Mouse (Mus musculus) kidney, embryonic 14.5 days (tissue): ENCODE data around the gene Ap3b1. TPM values are rescaled to one million over a fixed set of nuclear protein-coding genes. Genes with fewer than 3 reads are reported as not detected.
A peak's percentile ranks its signal among the peaks of the same experiment; 100 is the strongest.

ENCODE experiments used
- ATAC-seq: fragments of 200-750 bp; cut with Nextera tagmentation; 2 replicates; pipeline ENCODE4 v1.8.0; 2017; ENCODE audit warnings: moderate number of reproducible peaks, mild to moderate bottlenecking, moderate TSS enrichment, moderate library complexity; ENCODE audit not compliant: low FRiP score, low TSS enrichment
- H3K27ac ChIP-seq: fragments of 300-500 bp; sonication (generic); 2 replicates; pipeline ENCODE4 v1.5.1; 2014; ENCODE audit warnings: low read depth, mild to moderate bottlenecking, low read length, moderate library complexity, mixed read lengths
- H3K27me3 ChIP-seq: fragments of 300-500 bp; sonication (generic); 2 replicates; pipeline ENCODE4 v1.6.1; 2014; ENCODE audit warnings: mild to moderate bottlenecking, low read length; ENCODE audit not compliant: control insufficient read depth, insufficient read depth
- H3K36me3 ChIP-seq: fragments of 300-500 bp; sonication (generic); 2 replicates; pipeline ENCODE4 v1.6.1; 2014; ENCODE audit warnings: low read length, mixed read lengths; ENCODE audit not compliant: control insufficient read depth, insufficient read depth
- H3K4me1 ChIP-seq: fragments of 300-500 bp; sonication (generic); 2 replicates; pipeline ENCODE4 v1.6.1; 2014; ENCODE audit warnings: low read length, mixed read lengths; ENCODE audit not compliant: control insufficient read depth, insufficient read depth
- H3K4me2 ChIP-seq: fragments of 300-500 bp; sonication (generic); replicated peaks from 2 replicates; pipeline ENCODE4 v1.6.1; 2014; ENCODE audit warnings: low read depth, mild to moderate bottlenecking, low read length
- H3K4me3 ChIP-seq: fragments of 300-500 bp; sonication (generic); 2 replicates; pipeline ENCODE4 v1.5.1; 2014; ENCODE audit warnings: mild to moderate bottlenecking, low read length
- H3K9ac ChIP-seq: fragments of 300-500 bp; sonication (generic); 2 replicates; pipeline ENCODE4 v1.6.1; 2014; ENCODE audit warnings: low read depth, mild to moderate bottlenecking, low read length, moderate library complexity
- H3K9me3 ChIP-seq: fragments of 300-500 bp; sonication (generic); 2 replicates; pipeline ENCODE4 v1.6.1; 2016; ENCODE audit warnings: low read length; ENCODE audit not compliant: control insufficient read depth
- WGBS: fragments of 180-500 bp; shearing (Covaris S2); extraction: QIAGEN DNeasy Blood & Tissue Kit; methylation state at CpG from one replicate; pipeline ENCODE4 v1.1.7; 2014; 5-methylcytosine and 5-hydroxymethylcytosine counted together
- polyA plus RNA-seq: library from polyadenylated mRNA; unstranded; fragments of >200 nt; fragmentation: Nextera tagmentation; extraction: Ambion mirVana; gene quantifications from 2 replicates; pipeline ENCODE4 v1.2.1, GENCODE M21; 2014

Ap3b1 gene
- polyA plus RNA-seq, 1 experiment from 2014 or later: 51.4 TPM

DNA sequence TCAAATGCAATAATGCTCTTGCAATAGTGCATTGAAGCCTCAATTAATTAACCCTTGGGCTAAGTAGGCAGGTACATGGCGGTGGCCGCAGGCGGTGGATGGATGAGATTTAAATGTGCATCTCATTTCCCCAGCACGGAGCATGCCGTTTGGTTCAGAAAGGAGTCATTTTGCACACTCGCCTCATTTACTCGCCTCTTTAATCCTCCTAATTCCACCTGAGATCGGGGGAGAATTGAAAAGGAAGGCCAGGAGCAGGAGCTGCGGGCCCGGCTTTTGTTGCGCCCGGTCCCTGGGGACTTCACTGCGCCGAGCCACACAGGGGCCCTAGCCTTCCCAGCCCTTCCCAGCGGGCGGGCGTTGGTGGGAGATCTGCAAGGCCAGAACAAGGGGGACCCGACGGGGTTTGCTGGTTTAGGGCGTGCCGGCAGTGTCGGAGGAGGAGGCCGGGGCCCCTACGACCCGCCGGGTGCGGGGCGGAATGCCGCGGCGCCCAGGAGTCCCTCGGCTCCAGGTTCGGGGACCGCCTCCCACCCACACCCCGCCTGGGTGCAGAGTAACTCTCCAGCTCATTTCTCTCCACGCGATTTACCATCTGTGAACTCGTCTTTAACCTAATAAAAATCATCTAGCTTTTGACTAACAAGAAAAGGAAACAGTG, 237.1 kb downstream of the Ap3b1 start:
- Histone ChIP-seq H3K27ac (no peak overlapping the region), H3K36me3 (no peaks in the 10 kb centered on the region), H3K4me3 (peak overlapping the region; percentile 35), H3K4me2 (peak overlapping the region; percentile 43), H3K9me3 (no peaks in the 10 kb centered on the region), H3K9ac (0 out of 2 replicates have a peak overlapping the region, but pooled peaks have one; percentile 18), H3K4me1 (peaks cover 14% of the 10 kb centered on the region), H3K27me3 (peaks cover 55% of the 10 kb centered on the region)
- ATAC-seq: no peak
- under 1% methylated on average over 38 of the region's 38 CpGs for WGBS

DNA sequence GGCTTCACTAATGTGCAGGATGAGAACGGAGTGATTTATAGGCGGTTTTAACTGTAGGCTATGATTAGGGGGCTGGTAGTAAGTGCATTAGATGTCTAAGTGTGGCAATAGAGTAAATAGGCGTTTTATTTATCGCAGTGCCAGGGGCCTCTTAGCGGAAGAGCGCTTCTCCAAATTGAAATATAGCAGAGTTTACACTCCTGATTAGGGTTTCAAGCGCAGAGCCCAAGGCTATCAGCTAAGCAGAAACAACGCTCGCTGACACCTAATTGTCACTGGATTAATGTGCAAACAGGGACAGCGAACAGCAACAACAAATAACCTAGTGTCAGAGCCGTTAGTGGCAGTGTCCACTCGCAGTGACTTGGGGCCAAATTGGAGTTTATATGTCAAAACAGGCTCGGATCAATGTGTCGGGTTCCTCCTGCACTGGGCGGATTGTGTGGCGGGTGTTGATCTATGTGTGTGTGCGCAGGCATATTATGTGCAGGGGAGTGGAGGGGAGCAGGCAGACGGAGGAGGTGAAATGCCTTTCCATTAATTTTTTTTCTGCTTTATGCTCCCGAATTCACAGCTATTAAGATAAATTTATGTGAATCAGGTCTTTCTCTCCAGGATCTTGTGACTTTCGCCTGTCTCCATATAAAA, 237.8 kb downstream of the Ap3b1 start:
- H3K27me3 ChIP-seq: peaks cover 55% of the 10 kb centered on the region
- no peak for ATAC-seq

GRCm38 (mm10) chr13:94599718-94600117, 241.0 kb downstream of the Ap3b1 start:
- Histone ChIP-seq H3K36me3 (no peaks in the 10 kb centered on the region), H3K4me3 (no peak overlapping the region), H3K27me3 (peaks cover 43% of the 10 kb centered on the region), H3K9me3 (no peaks in the 10 kb centered on the region), H3K4me1 (peaks cover 14% of the 10 kb centered on the region), H3K27ac (no peak overlapping the region), H3K4me2 (no peak overlapping the region), H3K9ac (no peak overlapping the region)
- WGBS: 51% methylated on average over 8 of the region's 8 CpGs
- ATAC-seq: no peak

More for the DNA sequence above, 237.8 kb downstream of the Ap3b1 start:
- peaks cover 14% of the 10 kb centered on the region for H3K4me1 ChIP-seq
- no peak overlapping the region for H3K27ac ChIP-seq
- peak overlapping the region; percentile 43 for H3K4me2 ChIP-seq
- H3K9me3 ChIP-seq: no peaks in the 10 kb centered on the region
- WGBS: 4% methylated on average over 20 of the region's 20 CpGs
- H3K36me3 ChIP-seq: no peaks in the 10 kb centered on the region
- no peak overlapping the region for H3K9ac ChIP-seq
- H3K4me3 ChIP-seq: peak overlapping the region; percentile 35

GRCm38 (mm10) chr13:94607035-94607860, 248.5 kb downstream of the Ap3b1 start:
- peaks cover 21% of the 10 kb centered on the region for H3K4me1 ChIP-seq
- H3K9ac ChIP-seq: no peak overlapping the region
- peaks cover 3% of the 10 kb centered on the region; the same call in 1 of the 2 replicates for H3K27me3 ChIP-seq
- H3K9me3 ChIP-seq: no peaks in the 10 kb centered on the region
- no peak overlapping the region for H3K27ac ChIP-seq
- H3K4me3 ChIP-seq: no peak overlapping the region
- H3K4me2 ChIP-seq: no peak overlapping the region
- 66% methylated on average over 9 of the region's 9 CpGs for WGBS
- ATAC-seq: no peak
- no peaks in the 10 kb centered on the region for H3K36me3 ChIP-seq

GRCm38 (mm10) chr13:94607861-94608223, 249.1 kb downstream of the Ap3b1 start:
- H3K36me3 ChIP-seq: no peaks in the 10 kb centered on the region
- ATAC-seq: 0 out of 2 replicates have a peak, but pooled peaks have one; percentile 14
- H3K27ac ChIP-seq: no peak overlapping the region
- WGBS: 17% methylated on average over 7 of the region's 7 CpGs
- peaks cover 21% of the 10 kb centered on the region for H3K4me1 ChIP-seq
- 0 out of 2 replicates have a peak, but pooled peaks cover 3% of the 10 kb centered on the region for H3K27me3 ChIP-seq
- H3K4me2 ChIP-seq: no peak overlapping the region
- no peak overlapping the region for H3K4me3 ChIP-seq
- no peaks in the 10 kb centered on the region for H3K9me3 ChIP-seq
- no peak overlapping the region for H3K9ac ChIP-seq

- peak overlapping the region; percentile 19 for H3K4me2 ChIP-seq
- H3K9ac ChIP-seq: no peak overlapping the region
- H3K9me3 ChIP-seq: no peaks in the 10 kb centered on the region
- H3K4me1 ChIP-seq: peaks cover 21% of the 10 kb centered on the region
- no peak overlapping the region for H3K27ac ChIP-seq
- ATAC-seq: peak; percentile 89
- H3K36me3 ChIP-seq: no peaks in the 10 kb centered on the region
- no peak overlapping the region for H3K4me3 ChIP-seq
- 0 out of 2 replicates have a peak, but pooled peaks cover 3% of the 10 kb centered on the region for H3K27me3 ChIP-seq
- WGBS: under 1% methylated on average over 11 of the region's 11 CpGs
Measured at GRCm38 (mm10) chr13:94608420-94608831, 249.7 kb downstream of the Ap3b1 start.

- H3K9me3 ChIP-seq: no peaks in the 10 kb centered on the region
- H3K27me3 ChIP-seq: 0 out of 2 replicates have a peak, but pooled peaks cover 3% of the 10 kb centered on the region
- H3K4me2 ChIP-seq: peak overlapping the region; percentile 19
- WGBS: 35% methylated on average over 10 of the region's 10 CpGs
- H3K27ac ChIP-seq: no peak overlapping the region
- peak; percentile 32; the same call in 1 of the 2 replicates for ATAC-seq
- no peaks in the 10 kb centered on the region for H3K36me3 ChIP-seq
- peaks cover 21% of the 10 kb centered on the region for H3K4me1 ChIP-seq
- no peak overlapping the region; the same call in 1 of the 2 replicates for H3K9ac ChIP-seq
- no peak overlapping the region for H3K4me3 ChIP-seq
Measured at GRCm38 (mm10) chr13:94608947-94609346, 250.2 kb downstream of the Ap3b1 start.
